In genomic region chr9:36933813-36934493, GRCm38 (mm10) we compare ENCODE assay signal across 8 mouse cellular contexts.
A peak's percentile ranks its signal among the peaks of the same experiment; 100 is the strongest.
DNase-seq lines count a peak whose midpoint lies in the region; ATAC-seq lines count a peak whose summit lies in the region.

No protein-coding gene starts in this region.

- WGBS in hindbrain, embryonic 15.5 days = 29% methylated on average over 16 of the region's 16 CpGs

- no peaks in the 10 kb centered on the region for H3K27me3 ChIP-seq in hindbrain, embryonic 15.5 days

- H3K4me2 ChIP-seq in hindbrain, embryonic 15.5 days = peak overlapping the region; percentile 36

- no peaks in the 10 kb centered on the region for H3K9me3 ChIP-seq in hindbrain, embryonic 15.5 days

- ATAC-seq in hindbrain, embryonic 15.5 days (ENCODE audit: low FRiP score, low read depth) = peak; percentile 82

- peaks cover 22% of the 10 kb centered on the region for H3K4me1 ChIP-seq in hindbrain, embryonic 15.5 days (replicated peaks)

- no peaks in the 10 kb centered on the region for H3K36me3 ChIP-seq in hindbrain, embryonic 15.5 days

- DNase-seq in adrenal gland, adult (ENCODE audit: inconsistent age in 2 of 2, low spot score in 1 of 2) = peak; percentile 64 to 87
- peak; percentile 83 to 88 for DNase-seq in cerebellum, postnatal 10 days
- peak; percentile 71 to 73 for DNase-seq in frontal cortex, postnatal 10 days (ENCODE audit: low spot score in 2 of 2)
- peak; percentile 72 to 78 for DNase-seq in layer of hippocampus, postnatal 10 days (ENCODE audit: low spot score in 2 of 2)
- peak; percentile 71 to 74 for DNase-seq in lung, postnatal 4 days
- peak; percentile 70 for DNase-seq in right cerebral cortex, postnatal 25 days
- DNase-seq in B cell, adult 2 months = no peak

- H3K27ac ChIP-seq in hindbrain, embryonic 15.5 days (replicated peaks) = no peak overlapping the region

- no peak overlapping the region for H3K9ac ChIP-seq in hindbrain, embryonic 15.5 days

- no peak overlapping the region for H3K4me3 ChIP-seq in hindbrain, embryonic 15.5 days

Comparison
In these comparisons a context has a peak if more than half of its experiments do, and no peak if none do; other contexts are left out.
1. DNase-seq: peak in adrenal gland, adult (2 of 2), cerebellum, postnatal 10 days (2 of 2), frontal cortex, postnatal 10 days (2 of 2), layer of hippocampus, postnatal 10 days (2 of 2), lung, postnatal 4 days (2 of 2) and right cerebral cortex, postnatal 25 days (single experiment); none in B cell, adult 2 months (0 of 2).